Mouse (Mus musculus) retina, postnatal 7 days (tissue): Measurements from ENCODE around the gene Msto1.
"Not testable (repeated sequence)": the region's sequence is repeated elsewhere in the genome, so short reads cannot be mapped to it uniquely, and the experiment has no call there.

Experiments used
- DNase-seq: peaks from one replicate; pipeline ENCODE4 v3.0.0-alpha.2; 2012; ENCODE audit warnings: low read depth, low spot score

The Msto1 gene

DNA sequence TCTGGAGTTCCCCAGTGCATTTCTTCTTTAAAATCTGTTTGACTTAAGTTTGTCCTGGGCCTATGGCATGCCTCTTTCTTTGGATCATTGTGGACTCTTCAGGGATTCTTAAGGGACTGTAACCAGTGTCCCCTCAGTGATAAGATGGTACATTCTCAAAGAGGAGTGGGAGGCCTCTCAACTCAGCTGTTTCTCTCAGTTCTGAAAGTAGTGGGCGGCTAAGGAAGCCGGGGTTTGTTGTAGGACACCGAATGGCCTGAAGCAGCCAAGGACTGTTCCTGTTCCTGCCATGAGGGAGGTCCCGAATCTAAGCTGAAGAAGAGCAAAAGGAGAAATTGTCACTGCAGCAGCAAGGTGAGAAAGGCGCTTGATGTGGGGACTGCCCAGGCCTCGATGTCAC lies 8.6 kb downstream of the Msto1 start:
- DNase-seq: no peak

GRCm38 (mm10) chr3:88904803-88905202 lies 9.0 kb downstream of the Msto1 start:
- DNase-seq: no peak

DNA sequence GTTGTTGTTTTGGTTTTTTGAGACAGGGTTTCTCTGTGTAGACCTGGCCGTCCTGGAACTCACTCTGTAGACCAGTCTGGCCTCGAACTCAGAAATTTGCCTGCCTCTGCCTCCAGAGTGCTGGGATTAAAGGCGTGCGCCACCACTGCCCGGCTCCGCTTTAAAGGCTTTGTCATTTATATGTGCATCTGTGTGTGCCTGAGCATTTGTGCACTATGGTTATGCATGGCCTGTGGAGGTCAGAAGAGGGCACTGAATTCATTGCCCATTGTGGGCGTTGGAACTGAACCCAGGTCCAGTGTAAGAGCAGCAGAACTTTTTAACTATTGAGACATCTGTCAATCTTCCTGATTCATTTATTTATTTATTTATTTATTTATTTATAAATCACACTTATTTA lies 20.8 kb downstream of the Msto1 start:
- DNase-seq: not testable (repeated sequence)

GRCm38 (mm10) chr3:88882536-88882935 lies 31.3 kb downstream of the Msto1 start:
- not testable (repeated sequence) for DNase-seq

DNA sequence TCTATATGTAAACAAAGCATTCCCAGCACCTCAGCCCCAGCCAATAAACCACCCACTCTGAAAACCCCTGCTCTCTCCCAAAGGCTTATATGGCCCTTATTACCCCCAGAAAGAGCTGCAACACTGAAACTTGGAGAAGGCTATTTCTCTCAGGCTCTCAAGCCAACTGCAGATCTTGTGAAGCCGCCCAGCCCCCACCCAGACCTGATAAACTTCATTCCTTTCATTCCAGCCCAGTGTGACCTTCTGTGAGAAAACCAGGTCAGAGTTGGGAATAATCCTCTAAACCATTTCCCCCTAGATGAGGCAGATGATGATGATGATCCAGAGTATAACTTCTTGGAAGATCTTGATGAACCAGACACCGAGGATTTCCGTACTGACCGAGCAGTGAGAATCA lies 45.4 kb downstream of the Msto1 start:
- DNase-seq: not testable (repeated sequence)

DNA sequence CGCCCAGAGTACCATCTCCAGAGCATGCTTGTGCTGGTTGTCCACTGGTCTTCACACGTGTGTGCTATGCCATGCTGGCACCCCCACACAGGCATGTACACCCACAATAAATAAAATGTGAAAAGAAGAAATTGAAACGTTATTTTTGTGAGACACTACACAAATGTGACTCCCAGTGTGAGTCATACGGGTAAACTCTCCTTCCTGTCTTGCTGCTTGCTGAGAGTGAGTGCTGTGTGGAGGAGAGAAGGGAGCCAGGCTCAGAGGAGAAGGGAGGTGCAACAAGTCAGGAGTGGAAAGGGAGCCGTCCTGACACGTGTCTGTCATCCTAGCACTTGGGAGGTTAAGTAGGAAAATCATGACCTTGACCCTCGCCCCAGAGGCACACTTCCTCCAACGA lies 46.6 kb downstream of the Msto1 start:
- DNase-seq: not testable (repeated sequence)

DNA sequence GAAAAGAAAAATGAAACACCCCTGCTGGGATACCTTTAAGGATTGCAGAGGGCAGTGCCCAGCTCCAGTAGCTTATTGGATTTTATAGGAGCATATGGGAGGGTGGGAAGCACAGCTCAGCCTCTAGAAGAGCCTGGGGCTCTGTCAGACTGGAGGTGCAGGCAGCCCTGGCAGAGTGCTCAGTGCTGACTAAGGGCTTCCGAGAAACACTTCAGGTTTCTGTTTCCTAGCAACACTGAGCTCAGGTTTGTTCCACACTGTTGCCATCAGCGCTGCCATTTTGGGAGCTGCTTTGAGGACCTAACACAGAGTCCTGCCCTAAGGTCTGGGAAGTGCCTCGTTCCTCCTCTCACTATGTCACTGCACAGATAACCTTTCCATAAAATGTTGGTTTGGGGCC lies 47.1 kb downstream of the Msto1 start:
- not testable (repeated sequence) for DNase-seq

DNA sequence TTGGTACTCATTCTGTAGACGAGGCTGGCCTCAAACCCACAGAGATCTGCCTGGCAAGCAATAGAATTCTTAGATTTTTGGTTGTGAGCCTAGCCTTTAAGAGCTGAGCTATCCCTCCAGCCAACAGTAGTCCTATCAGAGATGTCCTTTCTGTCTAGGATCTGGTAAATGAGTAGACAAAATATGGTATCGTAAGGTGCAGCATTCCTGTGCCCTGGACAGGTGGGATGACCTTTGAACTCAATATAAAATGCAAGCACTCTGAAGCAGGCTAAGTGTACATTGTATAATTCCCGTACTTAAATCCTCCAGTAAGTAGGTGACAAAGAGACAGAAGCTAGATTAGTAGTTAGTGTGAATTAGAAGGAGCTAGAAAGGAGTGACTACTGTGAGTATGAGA lies 51.7 kb downstream of the Msto1 start:
- no peak for DNase-seq

- no peak for DNase-seq
Measured at GRCm38 (mm10) chr3:88855837-88856236, 58.0 kb downstream of the Msto1 start.
